Mouse (Mus musculus): ENCODE data around the gene Alpl.

The Alpl gene

DNA sequence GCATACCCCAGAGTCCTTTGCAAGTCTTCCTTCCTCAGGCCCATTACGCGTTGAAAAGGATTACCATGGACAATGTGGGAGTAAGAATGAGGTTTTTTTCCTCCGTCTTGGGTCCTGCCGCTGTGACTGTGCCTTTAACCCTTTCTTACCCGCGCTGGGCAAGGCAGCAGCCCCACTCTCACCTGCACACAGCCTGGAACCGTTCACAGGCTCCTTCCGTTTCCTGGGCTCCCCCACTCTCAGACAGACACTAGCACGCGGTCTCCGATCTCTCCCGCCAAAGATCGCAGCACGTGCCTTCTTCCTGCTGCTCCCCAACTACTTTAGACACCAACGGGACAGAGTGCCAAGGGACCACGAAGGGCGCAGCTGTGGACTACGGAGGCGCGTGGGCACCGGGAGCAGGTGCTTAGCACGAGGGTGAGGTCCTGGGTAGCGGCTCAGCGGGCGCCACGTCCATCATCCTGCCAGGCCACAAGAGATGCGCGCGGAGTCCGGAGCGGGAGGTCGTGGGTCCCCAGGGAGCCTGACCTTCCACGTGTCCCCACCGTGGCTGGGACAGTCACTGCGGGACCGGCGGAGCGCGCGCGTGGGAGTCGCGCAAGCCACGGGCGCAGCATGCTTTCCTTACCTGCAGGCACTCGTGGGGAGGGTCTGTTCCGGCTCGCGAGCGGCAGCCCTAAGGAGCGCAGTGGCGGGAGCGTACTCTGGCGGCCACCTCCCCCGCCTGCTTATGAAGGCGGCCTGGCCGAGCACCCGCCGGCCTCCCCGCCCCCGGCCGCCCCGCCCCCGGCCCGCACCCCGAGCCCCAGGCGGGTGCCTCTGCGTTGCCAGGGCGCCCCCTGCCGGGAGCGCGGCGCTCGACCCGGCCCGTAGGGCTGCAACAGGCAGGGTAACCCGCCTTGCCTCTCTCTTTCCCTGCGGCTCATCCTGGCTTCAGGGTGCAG is at the start of gene Alpl:
Gene Alpl (minus strand): TSS at position 774 of the 947 bp plus-strand sequence.
- no peak for DNase-seq (ENCODE audit: low spot score)

DNA sequence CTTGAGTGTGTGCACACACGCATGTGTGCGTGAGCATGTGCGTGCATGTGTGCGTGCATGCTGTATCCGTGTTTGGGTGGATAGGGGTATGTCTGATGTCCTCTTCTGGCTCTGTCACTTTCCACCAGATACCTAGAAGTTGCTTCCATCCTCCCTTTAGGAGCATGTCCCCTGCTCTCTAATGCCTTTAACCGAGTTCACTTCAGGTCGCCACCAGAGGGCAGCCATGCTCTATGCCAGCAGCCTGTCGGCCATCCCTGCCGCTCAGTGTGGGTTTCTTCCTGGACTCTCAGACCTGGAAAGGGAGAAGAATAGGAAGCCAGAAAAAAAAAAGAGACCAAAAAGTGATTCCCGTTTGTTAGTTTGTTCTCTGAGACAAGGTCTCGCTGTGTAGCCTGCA is 48.5 kb upstream of the Alpl start:
- DNase-seq (ENCODE audit: low spot score) = no peak

DNA sequence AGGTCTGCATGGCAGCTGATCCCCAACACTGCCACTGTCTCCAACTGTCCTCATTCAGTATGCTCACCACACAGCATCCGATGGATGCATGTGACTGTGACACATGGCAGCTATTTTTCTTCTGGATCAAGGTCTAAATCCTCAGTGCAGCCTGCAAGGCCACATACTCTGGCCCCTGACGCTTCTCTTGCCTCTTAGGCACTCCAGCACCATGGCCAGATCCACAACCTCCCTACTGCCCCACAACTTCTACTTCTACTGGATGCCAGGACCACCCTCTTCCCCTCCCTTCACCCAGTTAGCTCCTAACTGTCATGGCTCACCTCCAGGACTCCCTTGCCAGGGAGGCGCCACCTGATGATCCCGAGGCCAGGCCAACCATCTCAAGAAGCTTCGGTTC is 43.3 kb upstream of the Alpl start:
- no peak for DNase-seq (ENCODE audit: low spot score)

DNA sequence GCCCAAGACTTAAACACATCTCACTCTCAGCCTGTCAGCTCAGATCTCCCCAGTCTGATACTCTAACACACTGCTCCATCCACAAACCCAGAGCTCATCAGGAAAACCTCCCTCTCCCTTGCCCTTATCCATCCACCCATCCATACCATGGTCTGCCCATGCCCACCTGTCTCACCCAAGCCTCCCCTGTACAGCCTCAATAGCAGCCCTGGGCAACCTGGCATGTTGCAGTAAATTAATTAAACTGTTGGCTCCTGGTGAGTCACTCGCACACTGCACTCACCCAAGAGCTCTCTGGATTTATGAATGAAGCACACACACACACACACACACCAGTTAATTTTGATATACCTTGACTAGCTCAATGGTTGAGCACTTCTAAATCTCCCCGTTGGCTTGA is 42.6 kb upstream of the Alpl start:
- no peak for DNase-seq (ENCODE audit: low spot score)

DNA sequence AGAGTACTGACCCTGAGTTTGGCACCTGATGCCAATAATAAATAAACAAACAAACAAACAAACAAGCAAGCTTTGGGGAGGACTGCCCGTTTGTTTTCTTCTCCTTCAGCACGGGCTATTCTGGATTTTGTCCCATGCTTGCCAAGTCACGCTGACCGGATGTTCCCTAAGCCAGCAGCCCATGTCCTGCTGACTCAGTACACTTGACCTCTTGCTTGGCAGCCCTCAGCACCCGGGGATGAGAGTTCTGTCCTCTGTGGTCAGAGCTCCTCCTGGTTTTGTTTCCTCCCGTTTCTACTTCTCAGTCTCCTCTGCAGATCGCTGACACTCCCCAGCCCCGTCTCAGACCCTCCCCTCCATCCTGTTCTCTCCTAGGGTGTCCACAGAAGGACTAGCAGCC is 41.6 kb upstream of the Alpl start:
- no peak for DNase-seq (ENCODE audit: low spot score)

DNA sequence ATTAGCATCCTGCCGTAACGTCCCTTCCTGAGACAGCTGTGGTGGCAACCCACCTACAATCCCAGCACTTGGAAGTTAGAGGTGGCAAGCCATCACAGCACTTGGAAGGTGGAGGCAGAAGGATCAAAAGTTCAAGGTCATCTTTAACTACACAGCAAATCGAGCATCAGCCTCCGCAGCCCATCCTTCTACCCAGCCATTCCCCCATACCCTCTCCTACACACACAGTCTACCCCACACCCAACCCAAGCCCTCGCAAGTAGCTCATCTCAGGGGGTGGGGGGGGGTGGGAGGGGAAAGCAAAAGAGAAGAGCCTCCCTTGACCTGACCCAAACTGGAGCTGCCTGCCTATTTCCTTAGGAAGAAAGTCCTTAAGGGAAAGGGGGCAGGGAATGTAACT is 40.6 kb upstream of the Alpl start:
- DNase-seq (ENCODE audit: low spot score) = no peak

DNA sequence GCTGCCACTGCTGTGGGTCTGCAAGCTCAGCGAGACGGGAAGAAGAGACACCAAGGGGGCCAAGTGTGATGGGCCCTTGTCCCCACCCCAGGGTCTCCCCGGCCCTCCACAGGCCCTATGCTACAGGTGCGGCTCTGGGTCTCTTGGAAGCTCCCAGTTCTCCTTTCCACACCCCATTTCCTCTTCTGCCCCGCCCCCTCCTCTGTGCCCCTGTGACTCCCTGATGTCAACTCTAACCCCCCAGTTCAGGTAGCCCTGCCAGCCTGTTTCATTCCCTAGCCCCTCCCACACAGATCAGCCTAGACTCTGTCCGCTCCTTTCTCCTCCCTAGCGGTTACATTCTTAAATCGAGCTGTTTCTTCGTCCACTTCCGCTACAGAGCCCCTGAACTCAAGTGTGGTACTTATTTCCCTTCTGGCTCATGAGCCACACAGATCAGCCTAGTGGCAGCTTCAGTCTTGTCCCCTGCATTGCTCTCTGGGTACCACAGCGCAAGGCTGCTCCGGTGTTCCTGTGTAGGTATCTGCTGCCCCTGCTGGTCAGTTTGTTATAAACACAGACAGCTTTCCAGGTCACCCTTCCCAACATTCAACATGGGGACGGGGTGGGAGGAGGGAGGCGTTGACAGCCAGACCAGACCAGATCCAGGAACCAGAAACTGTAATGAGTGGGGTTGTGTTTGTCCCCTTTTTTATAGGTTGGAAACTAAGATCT is 39.6 kb upstream of the Alpl start:
- DNase-seq (ENCODE audit: low spot score) = peak; percentile 79

DNA sequence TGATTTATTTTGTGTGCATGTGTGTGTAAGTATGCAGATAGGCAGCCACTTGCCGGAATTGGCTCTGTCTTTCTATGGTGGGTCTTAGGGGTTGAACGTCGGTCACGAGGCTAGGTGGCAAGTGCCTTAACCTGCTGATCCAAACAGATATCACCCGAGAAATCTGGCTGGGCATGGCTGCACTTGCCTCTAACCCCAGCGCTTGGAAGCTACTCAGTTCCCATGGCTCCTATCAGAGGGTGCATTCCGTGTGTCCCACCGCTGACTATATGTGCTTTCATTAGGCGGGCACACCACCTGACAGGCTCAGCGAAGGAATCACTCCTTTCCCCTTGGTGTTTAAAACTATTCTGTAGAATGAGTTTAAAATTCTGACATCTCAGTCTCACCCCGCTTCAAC is 35.4 kb upstream of the Alpl start:
- no peak for DNase-seq (ENCODE audit: low spot score)

DNA sequence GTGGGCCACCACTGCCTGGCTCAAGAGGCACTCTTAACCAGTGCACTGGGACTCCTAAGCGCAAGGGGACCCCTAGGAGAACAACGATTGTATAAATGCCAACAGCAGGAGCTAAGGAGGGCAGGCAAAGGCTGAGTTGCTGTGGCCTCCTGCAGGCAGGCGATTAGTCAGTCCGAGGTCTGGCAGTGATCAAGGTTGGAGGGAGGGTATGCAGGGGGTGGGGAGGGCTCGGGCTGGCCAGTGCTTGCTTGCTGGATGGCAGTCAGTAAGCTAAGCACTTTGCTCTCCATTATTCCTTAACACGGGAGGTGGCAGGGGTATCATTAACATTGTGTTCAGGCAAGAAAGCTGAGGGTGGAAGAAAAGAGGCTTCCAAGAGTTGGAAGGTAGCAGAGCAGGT is 34.2 kb upstream of the Alpl start:
- no peak for DNase-seq (ENCODE audit: low spot score)

DNA sequence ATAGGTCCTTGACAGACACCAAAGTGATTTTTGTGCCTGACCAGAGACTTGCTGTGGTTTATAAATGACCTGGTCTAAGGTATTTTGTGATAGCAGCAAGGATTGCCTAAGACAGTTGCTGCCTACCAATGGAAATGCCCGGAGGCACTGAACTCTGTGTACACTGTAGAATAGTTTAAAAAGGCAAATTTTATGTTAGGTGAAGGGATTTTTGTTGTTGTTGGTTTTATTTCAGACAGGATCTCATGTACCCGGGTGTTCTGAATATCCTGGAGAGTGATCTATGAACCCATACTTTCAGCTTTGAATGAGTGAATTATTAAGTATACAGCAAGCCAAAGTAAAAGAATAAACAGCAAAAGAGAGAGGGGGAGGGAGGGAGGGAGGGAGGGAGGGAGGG is 28.7 kb upstream of the Alpl start:
- no peak for DNase-seq (ENCODE audit: low spot score)

DNA sequence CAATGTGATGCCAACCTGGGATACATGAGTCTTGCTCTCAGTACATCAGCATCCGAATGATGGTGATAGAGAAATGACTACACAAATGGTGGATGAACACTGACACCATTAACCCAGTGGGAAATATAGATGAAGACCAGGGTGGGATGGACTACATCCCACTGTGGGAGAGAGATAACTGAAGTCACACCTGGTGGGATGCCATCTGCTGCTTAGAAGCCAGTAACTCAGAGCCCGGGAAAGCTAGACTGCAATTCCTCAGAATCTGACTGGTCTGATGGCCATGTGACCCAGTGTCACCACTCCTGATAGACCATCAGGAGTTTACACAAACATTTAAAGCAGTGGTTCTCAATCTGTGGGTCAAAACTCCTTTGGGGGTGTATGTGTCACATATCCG is 27.4 kb upstream of the Alpl start:
- DNase-seq (ENCODE audit: low spot score) = no peak

DNA sequence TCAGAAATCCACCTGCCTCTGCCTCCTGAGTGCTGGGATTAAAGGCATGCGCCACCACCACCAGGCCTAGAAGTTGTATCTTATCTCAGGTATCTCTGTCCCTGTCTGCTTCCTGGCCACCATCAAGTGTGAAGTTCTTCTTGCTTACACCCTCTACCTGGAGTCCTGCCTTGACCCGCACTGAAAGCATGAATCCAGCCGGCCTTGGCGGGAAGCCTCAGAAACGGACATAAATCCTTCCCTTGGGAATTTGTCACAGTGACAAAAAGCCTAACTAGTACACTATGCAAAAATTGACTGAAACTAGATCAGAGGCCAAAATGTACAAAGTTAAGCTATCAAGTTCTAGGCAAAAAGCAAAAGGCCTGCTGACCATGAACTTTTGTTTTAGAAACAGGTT is 26.4 kb upstream of the Alpl start:
- DNase-seq (ENCODE audit: low spot score) = no peak

DNA sequence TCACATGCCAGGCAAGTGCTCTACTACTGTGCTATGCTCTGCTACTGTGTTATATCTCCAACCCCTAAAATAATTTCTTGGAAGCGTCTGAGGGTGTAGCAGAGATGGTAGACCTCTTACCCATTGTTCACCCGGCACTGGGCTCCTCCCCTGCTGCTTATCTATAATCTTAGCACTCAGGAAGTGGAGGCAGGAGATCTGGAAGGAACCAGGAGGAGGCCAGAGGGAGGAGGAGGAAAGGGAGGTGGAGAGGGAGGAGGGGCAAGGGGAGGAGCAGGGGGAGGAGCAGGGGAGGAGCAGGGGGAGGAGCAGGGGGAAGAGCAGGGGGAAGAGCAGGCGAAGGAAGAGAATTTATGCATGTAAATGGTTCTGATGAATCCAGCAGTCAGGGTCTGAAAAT is 24.5 kb upstream of the Alpl start:
- DNase-seq (ENCODE audit: low spot score) = no peak

DNA sequence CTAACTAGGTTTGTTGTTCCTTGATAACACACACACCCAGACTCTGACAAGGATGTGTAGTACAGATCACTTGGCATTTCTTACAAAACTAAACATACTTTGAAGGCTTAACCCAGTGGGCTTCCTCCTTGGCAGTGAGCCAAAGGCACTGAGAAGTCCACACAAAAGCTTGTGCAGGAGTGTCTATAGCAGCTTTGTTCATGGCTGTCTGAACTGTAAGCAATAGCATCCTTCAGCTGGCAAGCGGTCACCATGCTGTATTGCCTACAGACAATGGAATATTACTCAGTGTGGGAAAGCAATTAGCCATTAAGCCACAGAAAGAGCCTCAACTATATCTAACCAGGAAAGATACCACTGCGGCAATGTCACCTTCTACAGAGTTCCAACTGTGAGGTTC is 23.3 kb upstream of the Alpl start:
- DNase-seq (ENCODE audit: low spot score) = no peak

DNA sequence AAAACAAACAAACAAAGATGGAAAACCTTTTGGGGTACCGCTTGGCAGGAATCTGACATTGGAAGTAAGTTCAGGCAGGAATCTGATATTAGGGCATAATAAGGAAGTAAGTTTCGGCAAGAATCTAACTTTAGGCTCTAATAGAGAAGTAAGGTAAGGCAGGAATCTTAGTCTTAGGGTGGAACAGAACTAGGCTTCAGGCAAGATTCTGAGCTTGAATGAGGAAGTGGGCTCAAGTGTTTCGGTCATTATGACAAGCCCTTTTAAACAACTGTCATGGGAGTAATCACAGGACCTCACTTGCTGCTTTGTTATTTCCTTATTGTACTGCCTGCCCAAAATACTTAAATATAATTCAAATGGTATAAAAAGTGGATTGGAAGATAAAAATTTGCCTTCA is 22.2 kb upstream of the Alpl start:
- no peak for DNase-seq (ENCODE audit: low spot score)

DNA sequence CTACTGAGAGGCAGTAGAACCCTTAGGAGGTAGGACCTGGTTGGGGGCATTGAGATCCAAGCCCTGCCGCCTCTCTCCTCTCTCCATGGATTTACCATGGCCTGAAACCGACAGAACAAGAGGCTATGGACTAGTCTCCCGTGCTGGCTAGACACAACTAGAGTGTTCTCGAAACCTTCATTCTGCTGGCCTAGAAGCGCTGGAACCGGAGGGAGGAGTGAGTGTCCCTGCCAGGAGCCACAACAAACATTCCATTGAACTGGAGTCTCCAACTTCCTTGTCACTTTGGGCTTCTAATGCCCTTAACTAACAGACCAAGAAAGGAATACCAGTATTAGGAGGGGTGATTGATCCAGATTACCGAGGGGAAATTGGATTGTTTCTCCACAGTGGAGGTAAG is 20.0 kb upstream of the Alpl start:
- DNase-seq (ENCODE audit: low spot score) = no peak

DNA sequence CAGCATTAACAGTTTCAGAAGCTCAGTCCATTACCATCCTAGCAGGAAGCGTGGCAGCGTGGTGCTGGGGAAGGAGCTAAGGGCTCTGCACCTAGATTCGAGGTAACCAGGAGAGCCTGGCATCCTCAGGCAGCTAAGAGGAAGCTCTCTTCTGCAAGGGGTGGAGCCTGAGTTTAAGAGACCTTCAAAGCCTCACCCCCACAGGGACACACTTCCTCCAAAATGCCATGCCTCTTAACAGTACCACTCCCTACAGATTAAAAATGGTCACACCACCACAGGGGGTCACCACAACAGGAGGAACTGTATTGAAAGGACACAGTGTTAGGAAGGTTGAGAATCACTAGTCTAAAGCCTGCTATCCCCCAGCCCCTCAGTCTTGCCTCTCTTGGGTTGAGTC is 19.3 kb upstream of the Alpl start:
- no peak for DNase-seq (ENCODE audit: low spot score)

DNA sequence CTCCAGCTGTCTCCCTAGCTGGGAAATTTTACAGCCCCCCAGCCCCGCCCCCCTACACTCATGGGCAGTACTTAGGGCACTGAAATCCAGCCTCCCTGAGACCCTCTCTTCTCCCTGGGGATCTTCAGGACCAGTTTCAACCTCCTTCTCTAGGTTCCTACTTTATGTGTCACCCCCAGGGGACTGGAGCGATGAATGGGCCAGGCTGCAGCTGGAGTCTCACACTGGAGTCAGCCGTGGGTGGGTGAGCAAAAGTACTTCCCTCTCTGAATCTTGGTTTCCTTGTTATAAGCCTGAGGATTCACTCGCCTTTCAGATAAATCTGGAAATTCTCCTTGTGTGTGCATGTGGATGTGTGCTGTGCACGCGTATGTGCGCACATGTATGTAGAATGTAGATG is 18.0 kb upstream of the Alpl start:
- no peak for DNase-seq (ENCODE audit: low spot score)

DNA sequence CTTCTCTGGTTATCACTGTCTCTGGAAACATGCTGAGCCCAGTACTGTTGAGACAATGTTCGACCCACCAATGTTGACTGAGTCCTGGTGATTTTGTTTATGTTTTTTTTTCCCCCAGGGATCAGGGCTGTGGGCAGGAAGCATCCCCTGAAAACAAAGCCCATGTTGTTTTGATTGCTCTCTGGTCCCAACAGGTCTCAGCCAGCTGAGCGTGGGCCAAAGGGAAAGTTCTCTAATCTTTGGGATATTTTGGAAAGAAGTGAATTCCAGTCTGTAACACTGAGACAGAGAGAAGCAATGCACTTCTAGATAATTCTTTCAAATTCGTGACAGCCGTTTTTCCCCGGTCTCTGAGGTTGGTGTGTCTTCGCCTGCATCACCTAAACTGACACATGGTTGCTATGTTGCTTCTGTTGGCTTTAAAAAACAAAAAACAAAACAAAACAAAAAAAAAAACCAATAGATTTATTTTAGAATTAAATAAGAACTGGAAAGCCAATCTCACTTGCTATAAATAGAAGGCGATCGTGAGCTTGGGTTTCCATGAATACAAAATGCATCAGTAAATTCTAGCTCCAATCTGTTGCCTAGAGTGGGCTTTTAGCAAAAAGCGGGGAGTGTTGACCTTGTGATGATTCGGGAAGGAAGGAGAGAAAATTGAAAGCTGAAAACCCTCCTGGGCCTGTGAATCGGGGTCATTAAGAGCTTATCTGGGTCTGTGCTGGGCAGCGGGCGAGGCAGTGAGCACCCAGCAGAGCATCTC is 16.9 kb upstream of the Alpl start:
- no peak for DNase-seq (ENCODE audit: low spot score)

DNA sequence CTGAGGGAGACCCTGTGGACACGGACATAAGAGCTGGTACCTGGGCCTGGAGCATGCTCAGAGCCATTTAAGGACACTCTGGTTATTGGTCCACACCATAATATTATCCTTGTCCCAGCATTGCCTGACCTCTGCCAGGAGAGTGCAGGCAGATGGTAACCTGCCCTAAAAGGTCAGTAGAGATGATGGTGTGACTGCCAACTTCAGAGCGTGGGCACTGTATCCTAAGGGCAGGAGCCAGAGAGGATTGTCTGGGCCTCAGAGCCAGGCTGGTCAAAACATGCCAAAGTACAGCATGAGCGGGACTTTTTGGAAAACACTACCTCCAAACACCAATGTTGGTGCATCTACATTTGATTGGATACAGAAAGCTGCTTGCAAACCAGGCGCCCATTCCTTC is 13.8 kb upstream of the Alpl start:
- no peak for DNase-seq (ENCODE audit: low spot score)

DNA sequence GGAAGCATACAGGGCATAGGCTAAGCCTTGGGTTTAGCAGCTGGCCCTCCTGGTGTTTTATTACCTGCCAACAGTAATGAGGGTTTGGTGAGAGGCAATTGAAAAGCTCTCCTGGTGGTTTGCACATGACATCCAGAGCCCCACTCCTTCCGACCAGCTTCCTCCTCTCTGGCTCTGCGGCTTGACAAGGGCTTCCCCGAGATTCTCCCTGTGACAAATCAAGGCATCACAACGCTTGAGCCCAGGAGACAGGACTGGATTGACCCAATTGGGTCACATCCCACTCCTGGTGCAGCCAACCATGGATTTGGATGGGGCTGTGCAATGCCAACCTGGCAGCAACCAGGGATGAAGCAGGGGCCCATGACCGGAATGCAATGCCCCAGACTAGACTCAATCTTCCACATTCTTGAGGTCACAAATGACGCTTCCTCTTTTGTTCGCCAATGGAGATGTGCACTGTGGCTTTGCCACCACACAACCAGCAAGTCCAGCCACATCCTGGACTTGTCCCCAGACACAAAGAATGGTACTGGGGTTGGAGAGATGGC is 11.2 kb upstream of the Alpl start:
- DNase-seq (ENCODE audit: low spot score) = no peak

DNA sequence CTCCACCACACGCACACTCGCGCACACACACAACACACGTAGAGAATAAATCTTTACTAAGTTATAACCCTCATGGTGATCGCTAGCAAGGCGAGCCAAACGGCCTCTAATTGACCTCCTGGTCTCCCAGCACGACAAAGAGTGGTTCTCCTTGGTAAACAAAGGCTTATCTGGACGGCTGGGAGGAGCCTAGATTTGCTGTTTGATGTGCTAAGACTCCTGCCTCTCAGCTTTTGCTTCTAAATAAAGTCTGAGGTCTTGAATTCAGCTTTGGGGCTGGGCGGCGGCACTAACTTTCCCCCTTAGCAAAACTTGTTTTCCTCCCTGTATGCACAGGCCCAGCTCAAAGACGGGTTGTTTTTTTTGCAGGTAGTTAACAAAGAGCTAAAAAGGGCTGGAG is 5.0 kb upstream of the Alpl start:
- DNase-seq (ENCODE audit: low spot score) = no peak

DNA sequence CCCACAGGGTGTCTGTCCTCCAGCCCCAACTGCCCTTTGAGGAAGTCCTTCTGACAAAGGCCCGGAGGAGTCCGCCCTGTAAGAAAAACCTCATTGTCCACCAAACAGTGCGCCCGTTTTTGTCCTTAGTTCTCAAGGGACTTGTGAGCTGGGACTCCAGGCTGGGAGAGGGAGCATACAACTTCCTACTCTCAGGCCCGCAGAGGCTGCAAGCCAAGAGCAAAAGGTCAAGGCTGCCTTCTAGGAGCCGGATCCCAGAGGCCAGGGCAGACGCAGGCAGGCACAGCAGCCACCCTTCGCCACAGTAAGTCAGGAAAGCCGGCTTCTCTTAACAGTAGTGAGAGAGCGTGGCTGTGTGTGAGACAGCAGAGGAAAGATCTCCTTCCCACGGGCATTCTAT is 4.1 kb upstream of the Alpl start:
- no peak for DNase-seq (ENCODE audit: low spot score)

All from left cerebral cortex, adult 11 months (tissue).